Mouse (Mus musculus) lung, postnatal 0 days (tissue): ENCODE measurements around the gene Slc35c1.

ENCODE experiments used
- CTCF ChIP-seq: IDR thresholded peaks from 2 replicates; pipeline ENCODE4 v1.5.1; 2016; ENCODE audit warnings: antibody characterized with exemption, mild to moderate bottlenecking
- EP300 ChIP-seq: IDR thresholded peaks from 2 replicates; pipeline ENCODE4 v1.6.1; 2016; ENCODE audit warnings: antibody characterized with exemption, mild to moderate bottlenecking, control low read depth

DNA sequence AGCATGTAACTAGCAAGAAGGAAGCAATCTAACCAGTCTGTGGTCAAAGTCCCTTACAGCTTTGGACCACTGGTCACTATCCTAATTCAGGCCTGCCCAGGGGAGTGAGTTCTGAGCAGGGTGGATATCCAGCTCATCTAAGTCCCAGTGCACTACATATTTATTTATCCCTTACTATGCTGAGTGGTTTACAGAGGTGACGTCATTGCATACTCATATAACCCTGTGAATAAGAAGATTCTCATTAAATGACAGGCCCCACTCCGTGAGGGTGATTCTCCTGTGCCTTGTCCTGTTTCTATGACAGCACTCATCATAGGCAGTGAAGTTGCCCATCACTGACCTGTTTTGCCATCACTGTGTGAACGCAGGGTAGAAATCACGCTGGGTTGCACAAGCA lies 35.0 kb downstream of the Slc35c1 start:
- TF ChIP-seq EP300 (no peak), CTCF (no peak)
